Mouse (Mus musculus) forebrain, embryonic 14.5 days (tissue): ENCODE measurements around the gene Tmem260. TPM values are rescaled to one million over a fixed set of nuclear protein-coding genes. Genes with fewer than 3 reads are reported as not detected.

Source experiments
- ATAC-seq: fragments of 200-750 bp; cut with Nextera tagmentation; 2 replicates; pipeline ENCODE4 v1.8.0; 2017; ENCODE audit warnings: mild to moderate bottlenecking, moderate library complexity
- DNase-seq: peaks from one replicate; pipeline ENCODE4 v3.0.0-alpha.2; 2015; ENCODE audit warnings: low spot score
- H3K27ac ChIP-seq: fragments of 300-500 bp; sonication (generic); 2 replicates; pipeline ENCODE4 v1.5.1; 2014; ENCODE audit warnings: low read depth, mild to moderate bottlenecking, control low read depth, low read length, moderate library complexity
- H3K27me3 ChIP-seq: fragments of 300-500 bp; sonication (generic); replicated peaks from 2 replicates; pipeline ENCODE4 v1.6.1; 2014; ENCODE audit warnings: low read length, control low read depth, mixed read lengths; ENCODE audit not compliant: control insufficient read depth, insufficient read depth
- H3K36me3 ChIP-seq: fragments of 300-500 bp; sonication (generic); 2 replicates; pipeline ENCODE4 v1.6.1; 2014; ENCODE audit warnings: low read length, control low read depth; ENCODE audit not compliant: control insufficient read depth, insufficient read depth
- H3K4me1 ChIP-seq: fragments of 300-500 bp; sonication (generic); 2 replicates; pipeline ENCODE4 v1.6.1; 2014; ENCODE audit warnings: antibody characterized with exemption, low read length, control low read depth; ENCODE audit not compliant: control insufficient read depth, insufficient read depth
- H3K4me2 ChIP-seq: fragments of 300-500 bp; sonication (generic); 2 replicates; pipeline ENCODE4 v1.6.1; 2014; ENCODE audit warnings: mild to moderate bottlenecking, control low read depth, low read length
- H3K4me3 ChIP-seq: fragments of 300-500 bp; sonication (generic); 2 replicates; pipeline ENCODE4 v1.5.1; 2014; ENCODE audit warnings: low read depth, low read length, control low read depth
- H3K9ac ChIP-seq: fragments of 300-500 bp; sonication (generic); 2 replicates; pipeline ENCODE4 v1.6.1; 2014; ENCODE audit warnings: mild to moderate bottlenecking, low read length, control low read depth, moderate library complexity
- H3K9me3 ChIP-seq: fragments of 300-500 bp; sonication (generic); replicated peaks from 2 replicates; pipeline ENCODE4 v1.6.1; 2016; ENCODE audit warnings: low read length, control low read depth, mixed read lengths; ENCODE audit not compliant: control insufficient read depth
- WGBS: fragments of 180-500 bp; shearing (Covaris S2); extraction: QIAGEN DNeasy Blood & Tissue Kit; methylation state at CpG from one replicate; pipeline ENCODE4 v1.1.7; 2014; 5-methylcytosine and 5-hydroxymethylcytosine counted together
- polyA plus RNA-seq: library from polyadenylated mRNA; unstranded; fragments of >200 nt; fragmentation: Nextera tagmentation; extraction: Ambion mirVana; gene quantifications from 2 replicates; pipeline ENCODE4 v1.2.1, GENCODE M21; 2014

Tmem260 gene
- polyA plus RNA-seq, 1 experiment from 2014 or later: 14.2 TPM

DNA sequence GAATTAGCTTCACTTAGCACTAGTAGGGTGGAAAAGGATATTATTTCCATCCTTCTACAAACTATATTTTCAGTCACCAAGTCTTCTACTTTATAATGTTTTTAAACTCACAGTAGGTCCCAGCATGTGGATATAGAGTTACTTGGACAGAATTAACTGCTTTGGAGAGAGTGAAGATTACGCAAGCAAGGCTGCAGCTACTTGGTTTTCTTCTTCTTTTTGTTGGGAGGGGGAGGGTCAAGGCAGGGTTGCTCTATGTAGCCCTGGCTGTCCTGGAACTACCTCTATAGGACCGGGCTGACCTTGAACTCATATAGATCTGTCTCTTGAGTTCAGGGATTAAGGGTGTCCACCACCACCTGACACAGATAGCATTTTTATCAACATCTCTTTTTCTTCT is 13.9 kb upstream of the Tmem260 start:
- Histone ChIP-seq H3K4me2 (no peak overlapping the region), H3K36me3 (no peaks in the 10 kb centered on the region)
- 81% methylated on average over 2 of the region's 2 CpGs for WGBS

GRCm38 (mm10) chr14:48443796-48444195 is 2.1 kb upstream of the Tmem260 start:
- DNase-seq: no peak
- H3K9ac ChIP-seq: no peak overlapping the region
- H3K9me3 ChIP-seq: no peaks in the 10 kb centered on the region
- ATAC-seq: no peak
- H3K27ac ChIP-seq: no peak overlapping the region
- peaks cover 9% of the 10 kb centered on the region for H3K4me1 ChIP-seq
- WGBS: 54% methylated on average over 3 of the region's 3 CpGs
- no peak overlapping the region for H3K4me3 ChIP-seq
- no peak overlapping the region for H3K4me2 ChIP-seq
- H3K36me3 ChIP-seq: no peaks in the 10 kb centered on the region
- no peaks in the 10 kb centered on the region for H3K27me3 ChIP-seq

More for the DNA sequence above, 13.9 kb upstream of the Tmem260 start:
- no peak for DNase-seq
- Histone ChIP-seq H3K4me1 (no peaks in the 10 kb centered on the region), H3K27ac (no peak overlapping the region), H3K9ac (no peak overlapping the region), H3K4me3 (no peak overlapping the region), H3K27me3 (peaks cover 2% of the 10 kb centered on the region), H3K9me3 (no peaks in the 10 kb centered on the region)
- no peak for ATAC-seq

DNA sequence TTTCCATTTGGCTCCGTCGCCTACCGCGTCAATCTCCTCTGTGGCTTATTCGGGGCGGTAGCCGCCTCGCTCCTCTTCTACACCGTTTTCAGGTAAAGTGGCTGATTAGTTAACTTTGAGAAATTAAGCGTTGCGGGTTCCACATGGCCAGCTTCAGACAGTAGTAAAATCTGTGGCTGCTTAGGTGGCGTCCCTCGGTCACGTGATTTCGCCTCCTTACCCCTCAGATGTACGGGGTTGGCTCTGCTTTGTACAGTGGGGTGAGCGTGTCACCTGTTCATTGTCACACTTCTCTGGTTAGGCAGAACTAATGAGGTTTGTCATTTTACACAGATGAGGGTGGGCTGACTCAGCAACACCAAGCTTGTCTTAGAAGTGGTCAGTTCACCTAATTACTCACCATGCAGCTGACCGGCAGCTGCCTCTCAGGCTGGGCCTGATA is 6.1 kb downstream of the Tmem260 start:
- no peak for ATAC-seq
- Histone ChIP-seq H3K4me1 (peaks cover 9% of the 10 kb centered on the region), H3K9ac (no peak overlapping the region), H3K4me3 (no peak overlapping the region), H3K9me3 (no peaks in the 10 kb centered on the region), H3K27me3 (no peaks in the 10 kb centered on the region), H3K27ac (no peak overlapping the region), H3K4me2 (no peak overlapping the region), H3K36me3 (peaks cover 4% of the 10 kb centered on the region; the same call in 1 of the 2 replicates)
- WGBS: 81% methylated on average over 18 of the region's 18 CpGs
- no peak for DNase-seq

GRCm38 (mm10) chr14:48453411-48453810 is 7.5 kb downstream of the Tmem260 start:
- no peak overlapping the region for H3K4me3 ChIP-seq
- H3K4me1 ChIP-seq: peaks cover 2% of the 10 kb centered on the region; the same call in 1 of the 2 replicates
- peaks cover 8% of the 10 kb centered on the region; the same call in 1 of the 2 replicates for H3K36me3 ChIP-seq
- H3K4me2 ChIP-seq: no peak overlapping the region
- DNase-seq (no peak), ATAC-seq (no peak)
- H3K9ac ChIP-seq: no peak overlapping the region
- 73% methylated on average over 5 of the region's 5 CpGs for WGBS
- H3K27me3 ChIP-seq: no peaks in the 10 kb centered on the region
- no peaks in the 10 kb centered on the region for H3K9me3 ChIP-seq
- no peak overlapping the region for H3K27ac ChIP-seq

DNA sequence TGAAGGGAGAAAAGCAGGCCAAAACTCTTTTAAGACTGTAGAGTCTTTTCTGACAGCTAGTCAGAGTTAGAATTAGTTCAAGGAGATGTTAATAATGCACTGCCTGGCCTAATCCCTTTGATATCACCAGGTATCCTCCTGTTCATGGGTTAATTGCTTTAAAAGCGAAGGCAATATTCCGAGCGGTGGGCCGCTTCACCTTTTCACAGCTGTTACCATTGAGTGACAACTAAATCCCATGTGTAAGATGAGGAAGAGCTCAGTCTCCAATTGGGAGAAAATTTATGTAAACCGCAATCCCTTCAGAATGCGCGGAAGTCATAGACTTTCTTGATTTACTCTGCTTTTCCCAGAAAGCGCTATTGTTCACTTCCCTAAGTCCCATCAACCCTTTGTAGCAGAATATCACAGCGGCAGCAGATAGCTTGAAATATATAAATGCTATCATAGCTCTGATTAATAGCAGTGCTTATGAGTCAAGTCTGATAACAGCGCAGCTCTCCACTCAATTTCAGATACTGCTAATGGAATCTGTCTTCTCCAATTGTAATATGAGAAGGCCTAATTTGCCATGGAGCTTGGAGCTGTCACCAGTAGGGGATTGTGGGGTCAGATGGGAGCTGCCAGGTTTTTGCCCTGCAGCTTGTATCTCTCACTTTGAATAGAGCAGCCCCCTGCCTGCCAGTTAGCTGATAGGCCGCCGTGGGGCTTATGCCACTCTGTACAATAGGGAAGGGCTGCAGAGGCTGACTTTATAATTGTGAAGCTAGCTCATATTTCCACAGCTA is 10.6 kb downstream of the Tmem260 start:
- no peaks in the 10 kb centered on the region for H3K27me3 ChIP-seq
- no peak overlapping the region for H3K4me2 ChIP-seq
- no peak; the same call in 1 of the 2 replicates for ATAC-seq
- H3K4me3 ChIP-seq: no peak overlapping the region
- peaks cover 13% of the 10 kb centered on the region; the same call in 1 of the 2 replicates for H3K36me3 ChIP-seq
- peaks cover 2% of the 10 kb centered on the region; the same call in 1 of the 2 replicates for H3K4me1 ChIP-seq
- peak; percentile 30 for DNase-seq
- no peak overlapping the region for H3K9ac ChIP-seq
- H3K9me3 ChIP-seq: no peaks in the 10 kb centered on the region
- WGBS: 47% methylated on average over 12 of the region's 12 CpGs
- H3K27ac ChIP-seq: no peak overlapping the region

DNA sequence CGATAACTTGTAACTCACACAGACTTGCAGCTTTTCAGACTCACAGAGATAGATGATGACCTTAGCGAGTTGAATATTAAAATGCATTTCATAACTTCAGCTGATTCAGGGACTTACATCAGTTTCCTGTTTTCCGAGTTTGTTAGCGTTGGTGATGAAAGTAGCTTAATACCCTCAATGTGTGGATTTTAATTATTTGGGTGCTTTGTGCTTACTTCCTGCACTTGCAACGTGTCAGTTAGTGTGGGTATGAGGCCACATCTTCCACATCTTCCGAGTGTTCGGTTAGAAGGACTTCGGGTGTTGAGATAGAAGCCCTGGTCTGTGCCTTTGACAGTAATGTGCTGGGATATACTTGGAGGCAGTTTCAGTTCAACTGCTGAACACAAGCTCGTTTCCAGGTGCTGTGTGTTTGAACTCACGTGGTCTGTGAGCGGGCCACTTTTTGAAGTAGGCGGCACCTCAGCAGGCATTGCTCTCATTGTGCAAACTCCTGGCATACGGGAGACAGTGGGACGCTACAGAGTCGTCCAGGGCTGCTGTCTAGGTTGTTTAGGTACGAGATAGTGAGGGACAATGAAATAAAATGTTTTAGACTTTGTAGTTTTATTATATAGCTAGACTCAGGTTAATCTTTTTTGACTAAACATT is 11.5 kb downstream of the Tmem260 start:
- WGBS: 78% methylated on average over 16 of the region's 16 CpGs
- no peak overlapping the region for H3K27ac ChIP-seq

DNA sequence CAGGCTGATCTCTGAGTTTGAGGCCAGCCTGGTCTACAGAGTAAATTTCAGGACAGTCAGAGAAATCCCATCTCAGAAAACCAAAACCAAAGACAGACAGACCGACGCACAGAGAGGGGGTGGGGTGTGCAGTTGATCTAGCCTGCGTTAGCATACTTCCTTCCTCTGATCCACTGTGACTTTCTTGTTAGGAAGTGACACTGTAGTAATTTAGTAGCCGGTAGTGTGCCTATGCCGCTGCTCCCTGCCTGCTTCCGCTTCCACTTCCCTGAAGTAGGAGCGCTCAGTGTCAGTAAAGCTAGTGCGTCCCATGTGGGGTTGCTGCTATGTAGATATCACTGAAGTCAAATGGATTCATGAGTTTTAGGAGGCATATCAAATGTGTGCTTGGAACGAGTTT is 13.0 kb downstream of the Tmem260 start:
- Histone ChIP-seq H3K27me3 (no peaks in the 10 kb centered on the region), H3K4me3 (no peak overlapping the region), H3K9ac (no peak overlapping the region), H3K27ac (no peak overlapping the region), H3K9me3 (no peaks in the 10 kb centered on the region), H3K36me3 (0 out of 2 replicates have a peak, but pooled peaks cover 13% of the 10 kb centered on the region), H3K4me2 (no peak overlapping the region), H3K4me1 (peaks cover 2% of the 10 kb centered on the region; the same call in 1 of the 2 replicates)
- DNase-seq: no peak
- ATAC-seq: no peak
- 93% methylated on average over 9 of the region's 9 CpGs for WGBS

More for the DNA sequence above, 11.5 kb downstream of the Tmem260 start:
- no peak overlapping the region for H3K4me2 ChIP-seq
- 0 out of 2 replicates have a peak, but pooled peaks cover 13% of the 10 kb centered on the region for H3K36me3 ChIP-seq
- DNase-seq (no peak), ATAC-seq (no peak)
- H3K4me1 ChIP-seq: peaks cover 2% of the 10 kb centered on the region; the same call in 1 of the 2 replicates
- no peak overlapping the region for H3K4me3 ChIP-seq
- no peaks in the 10 kb centered on the region for H3K27me3 ChIP-seq
- no peak overlapping the region for H3K9ac ChIP-seq
- no peaks in the 10 kb centered on the region for H3K9me3 ChIP-seq

DNA sequence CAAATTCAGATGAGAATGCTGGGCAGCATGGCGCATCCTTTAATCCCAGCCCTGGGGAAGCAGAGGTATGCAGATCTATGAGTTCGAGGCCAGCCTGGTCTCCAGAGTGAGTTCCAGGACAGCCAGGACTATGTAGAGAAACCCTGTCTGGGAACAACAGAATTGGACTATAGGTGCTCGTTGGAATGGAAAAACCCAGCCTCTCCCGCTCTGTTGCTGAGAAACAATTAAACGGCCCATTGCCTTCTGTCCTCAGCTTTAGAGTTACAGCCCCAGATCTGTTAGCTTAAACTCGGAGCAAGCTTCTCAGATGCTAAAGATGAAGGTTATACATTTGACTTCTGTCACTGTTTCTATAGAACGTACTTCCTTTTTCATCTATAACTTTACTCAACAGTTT is 22.4 kb downstream of the Tmem260 start:
- no peak for DNase-seq
- WGBS: 50% methylated on average over 7 of the region's 7 CpGs
- H3K9me3 ChIP-seq: no peaks in the 10 kb centered on the region

More for the DNA sequence above, 22.4 kb downstream of the Tmem260 start:
- no peaks in the 10 kb centered on the region for H3K36me3 ChIP-seq
- H3K4me3 ChIP-seq: no peak overlapping the region
- no peak for ATAC-seq
- H3K4me2 ChIP-seq: no peak overlapping the region
- no peaks in the 10 kb centered on the region for H3K4me1 ChIP-seq
- H3K9ac ChIP-seq: no peak overlapping the region
- H3K27me3 ChIP-seq: no peaks in the 10 kb centered on the region
- no peak overlapping the region for H3K27ac ChIP-seq
